Mouse (Mus musculus) hindbrain, postnatal 0 days (tissue): Measurements from ENCODE around the gene Pak6. TPM values are rescaled to one million over a fixed set of nuclear protein-coding genes. Genes with fewer than 3 reads are reported as not detected.

Source experiments
- ATAC-seq: fragments of 200-750 bp; cut with Nextera tagmentation; 2 replicates; pipeline ENCODE4 v1.8.0; 2017; ENCODE audit warnings: mild to moderate bottlenecking, moderate TSS enrichment, moderate library complexity
- DNase-seq: peaks from one replicate; pipeline ENCODE4 v3.0.0-alpha.2; 2015; ENCODE audit warnings: low spot score
- H3K27ac ChIP-seq: fragments of 300-500 bp; sonication (generic); 2 replicates; pipeline ENCODE4 v1.5.1; 2014; ENCODE audit warnings: mild to moderate bottlenecking
- H3K27me3 ChIP-seq: fragments of 300-500 bp; sonication (generic); 2 replicates; pipeline ENCODE4 v1.6.1; 2014; ENCODE audit warnings: low read length, mixed read lengths; ENCODE audit not compliant: insufficient read depth
- H3K36me3 ChIP-seq: fragments of 300-500 bp; sonication (generic); 2 replicates; pipeline ENCODE4 v1.6.1; 2014; ENCODE audit warnings: low read length, mixed read lengths; ENCODE audit not compliant: insufficient read depth
- H3K4me1 ChIP-seq: fragments of 300-500 bp; sonication (generic); 2 replicates; pipeline ENCODE4 v1.6.1; 2014; ENCODE audit warnings: antibody characterized with exemption, low read length, mixed read lengths; ENCODE audit not compliant: insufficient read depth
- H3K4me2 ChIP-seq: fragments of 300-500 bp; sonication (generic); 2 replicates; pipeline ENCODE4 v1.6.1; 2014; ENCODE audit warnings: low read depth, mild to moderate bottlenecking, low read length, moderate library complexity, mixed read lengths
- H3K4me3 ChIP-seq: fragments of 300-500 bp; sonication (generic); 2 replicates; pipeline ENCODE4 v1.5.1; 2014; ENCODE audit warnings: low read length
- H3K9ac ChIP-seq: fragments of 300-500 bp; sonication (generic); replicated peaks from 2 replicates; pipeline ENCODE4 v1.6.1; 2014; ENCODE audit warnings: mild to moderate bottlenecking, low read length, moderate library complexity, mixed read lengths
- H3K9me3 ChIP-seq: fragments of 300-500 bp; sonication (generic); 2 replicates; pipeline ENCODE4 v1.6.1; 2016; ENCODE audit warnings: low read length, mixed read lengths
- CTCF ChIP-seq: IDR thresholded peaks from 2 replicates; pipeline ENCODE4 v1.5.1; 2016; ENCODE audit warnings: antibody characterized with exemption, control low read depth, low read depth
- WGBS: fragments of 180-500 bp; shearing (Covaris S2); extraction: QIAGEN DNeasy Blood & Tissue Kit; methylation state at CpG from one replicate; pipeline ENCODE4 v1.1.7; 2014; 5-methylcytosine and 5-hydroxymethylcytosine counted together
- polyA plus RNA-seq: library from polyadenylated mRNA; unstranded; fragments of >200 nt; fragmentation: Nextera tagmentation; extraction: Ambion mirVana; gene quantifications from 2 replicates; pipeline ENCODE4 v1.2.1, GENCODE M21; 2015
- total RNA-seq: library from RNA; depleted of rRNA; stranded (reverse); fragments of >200 nt; gene quantifications from 2 replicates; pipeline ENCODE4 v1.2.3, GENCODE M21; 2014

The Pak6 gene
- total and polyA plus RNA-seq, 2 experiments from 2014 or later, result 40.8 to 74.6 TPM

- 83% methylated on average over 1 of the region's 1 CpGs for WGBS
- H3K27ac ChIP-seq, result no peak overlapping the region
- H3K4me1 ChIP-seq, result peaks cover 5% of the 10 kb centered on the region; the same call in 1 of the 2 replicates
- TF ChIP-seq CTCF, result no peak
- H3K4me2 ChIP-seq, result no peak overlapping the region
- H3K36me3 ChIP-seq, result no peaks in the 10 kb centered on the region
- ATAC-seq, result no peak
- H3K27me3 ChIP-seq, result 0 out of 2 replicates have a peak, but pooled peaks cover 4% of the 10 kb centered on the region
- no peaks in the 10 kb centered on the region for H3K9me3 ChIP-seq
- no peak overlapping the region for H3K4me3 ChIP-seq
- no peak overlapping the region for H3K9ac ChIP-seq
- DNase-seq, result no peak
Measured at GRCm38 (mm10) chr2:118671728-118672127, 8.6 kb downstream of the Pak6 start.

- H3K9ac ChIP-seq, result no peak overlapping the region
- ATAC-seq (no peak), DNase-seq (no peak)
- H3K4me2 ChIP-seq, result no peak overlapping the region
- WGBS, result 34% methylated on average over 15 of the region's 15 CpGs
- H3K4me1 ChIP-seq, result 0 out of 2 replicates have a peak, but pooled peaks cover 6% of the 10 kb centered on the region
- peaks cover 4% of the 10 kb centered on the region; the same call in 1 of the 2 replicates for H3K27me3 ChIP-seq
- no peak for TF ChIP-seq CTCF
- no peaks in the 10 kb centered on the region; the same call in 1 of the 2 replicates for H3K36me3 ChIP-seq
- no peaks in the 10 kb centered on the region for H3K9me3 ChIP-seq
- H3K27ac ChIP-seq, result no peak overlapping the region
- no peak overlapping the region for H3K4me3 ChIP-seq
Measured at GRCm38 (mm10) chr2:118673686-118674465, 10.8 kb downstream of the Pak6 start.

GRCm38 (mm10) chr2:118674500-118674899 lies 11.4 kb downstream of the Pak6 start:
- 34% methylated on average over 7 of the region's 7 CpGs for WGBS
- Histone ChIP-seq H3K27me3 (peaks cover 4% of the 10 kb centered on the region; the same call in 1 of the 2 replicates), H3K36me3 (no peaks in the 10 kb centered on the region; the same call in 1 of the 2 replicates), H3K4me1 (0 out of 2 replicates have a peak, but pooled peaks cover 6% of the 10 kb centered on the region), H3K9me3 (no peaks in the 10 kb centered on the region), H3K27ac (no peak overlapping the region), H3K4me2 (no peak overlapping the region), H3K9ac (no peak overlapping the region), H3K4me3 (no peak overlapping the region)
- no peak for DNase-seq
- TF ChIP-seq CTCF, result no peak
- no peak for ATAC-seq

- TF ChIP-seq CTCF, result no peak
- H3K9me3 ChIP-seq, result no peaks in the 10 kb centered on the region
- H3K9ac ChIP-seq, result peak overlapping the region; percentile 54
- H3K27me3 ChIP-seq, result peaks cover 4% of the 10 kb centered on the region; the same call in 1 of the 2 replicates
- 1% methylated on average over 88 of the region's 89 CpGs for WGBS
- no peak overlapping the region for H3K27ac ChIP-seq
- peak overlapping the region; percentile 51 for H3K4me3 ChIP-seq
- ATAC-seq, result peak; percentile 54
- H3K4me2 ChIP-seq, result peak overlapping the region; percentile 95
- 0 out of 2 replicates have a peak, but pooled peaks cover 6% of the 10 kb centered on the region for H3K4me1 ChIP-seq
- no peak for DNase-seq
- no peaks in the 10 kb centered on the region; the same call in 1 of the 2 replicates for H3K36me3 ChIP-seq
Measured at GRCm38 (mm10) chr2:118676839-118677741, 14.0 kb downstream of the Pak6 start.

- Histone ChIP-seq H3K27ac (no peak overlapping the region), H3K4me2 (peak overlapping the region; percentile 95), H3K9me3 (no peaks in the 10 kb centered on the region), H3K4me1 (0 out of 2 replicates have a peak, but pooled peaks cover 6% of the 10 kb centered on the region), H3K27me3 (no peaks in the 10 kb centered on the region; the same call in 1 of the 2 replicates), H3K36me3 (no peaks in the 10 kb centered on the region; the same call in 1 of the 2 replicates), H3K9ac (peak overlapping the region; percentile 54), H3K4me3 (peak overlapping the region; percentile 51)
- TF ChIP-seq CTCF, result no peak
- 21% methylated on average over 4 of the region's 4 CpGs for WGBS
- ATAC-seq (peak; percentile 56; the same call in 1 of the 2 replicates), DNase-seq (peak; percentile 32)
Measured at GRCm38 (mm10) chr2:118677817-118678216, 14.7 kb downstream of the Pak6 start.

- Histone ChIP-seq H3K27me3 (no peaks in the 10 kb centered on the region; the same call in 1 of the 2 replicates), H3K4me2 (no peak overlapping the region), H3K9me3 (no peaks in the 10 kb centered on the region), H3K4me3 (no peak overlapping the region), H3K9ac (no peak overlapping the region), H3K4me1 (0 out of 2 replicates have a peak, but pooled peaks cover 6% of the 10 kb centered on the region), H3K27ac (no peak overlapping the region), H3K36me3 (no peaks in the 10 kb centered on the region; the same call in 1 of the 2 replicates)
- no peak for TF ChIP-seq CTCF
- WGBS, result 73% methylated on average over 3 of the region's 3 CpGs
- no peak for ATAC-seq
- DNase-seq, result no peak
Measured at GRCm38 (mm10) chr2:118679577-118679976, 16.5 kb downstream of the Pak6 start.
